Mouse (Mus musculus) cortical plate, adult 2 months (tissue): ENCODE measurements around the gene Rxfp2. TPM values are rescaled to one million over a fixed set of nuclear protein-coding genes. Genes with fewer than 3 reads are reported as not detected.

Experiments used
- H3K27ac ChIP-seq: fragments of 200-500 bp; 2 replicates; pipeline ENCODE4 v1.5.1; 2012; ENCODE audit warnings: low read length, control low read depth, inconsistent platforms; ENCODE audit not compliant: insufficient read depth
- H3K4me1 ChIP-seq: fragments of 200-500 bp; 2 replicates; pipeline ENCODE4 v1.6.1; 2011; ENCODE audit warnings: low read length; ENCODE audit not compliant: control insufficient read depth, insufficient read depth
- H3K4me3 ChIP-seq: fragments of 200-500 bp; 2 replicates; pipeline ENCODE4 v1.5.1; 2011; ENCODE audit warnings: mild to moderate bottlenecking, low read length, control low read depth; ENCODE audit not compliant: insufficient read depth
- CTCF ChIP-seq: fragments of 200-500 bp; IDR thresholded peaks from 2 replicates; pipeline ENCODE4 v1.5.1; 2011; ENCODE audit warnings: mild to moderate bottlenecking, control low read depth, low read length; ENCODE audit not compliant: insufficient read depth; ENCODE audit errors: extremely low read depth
- POLR2A ChIP-seq: fragments of 200-500 bp; IDR thresholded peaks from 2 replicates; pipeline ENCODE4 v1.6.1; 2011; ENCODE audit warnings: mild to moderate bottlenecking, low read length, control low read depth; ENCODE audit not compliant: insufficient read depth; ENCODE audit errors: extremely low read depth
- polyA plus RNA-seq: library from polyadenylated mRNA; depleted of rRNA; stranded (reverse); fragments of >200 nt; gene quantifications from 2 replicates; pipeline ENCODE4 v1.2.3, GENCODE M21; 2012; rRNA removed

Rxfp2 gene
- polyA plus RNA-seq, 1 experiment: 2.3 TPM

GRCm38 (mm10) chr5:150118124-150118454 is 99.6 kb downstream of the Rxfp2 start:
- Histone ChIP-seq H3K4me3 (peak overlapping the region; percentile 60; the same call in 1 of the 2 replicates), H3K27ac (no peak overlapping the region), H3K4me1 (peaks cover 4% of the 10 kb centered on the region)
- TF ChIP-seq CTCF (no peak), POLR2A (no peak)

GRCm38 (mm10) chr5:150118455-150119241 is 100.2 kb downstream of the Rxfp2 start, which contains the start of gene Fry:
Fry (plus strand) TSS chr5:150118645.
- TF ChIP-seq POLR2A (no peak), CTCF (no peak)
- peak within 1 kb of the TSS; percentile 60 for H3K4me3 ChIP-seq
- H3K4me1 ChIP-seq: peaks cover 4% of the 10 kb centered on the region
- no peak within 1 kb of the TSS for H3K27ac ChIP-seq

DNA sequence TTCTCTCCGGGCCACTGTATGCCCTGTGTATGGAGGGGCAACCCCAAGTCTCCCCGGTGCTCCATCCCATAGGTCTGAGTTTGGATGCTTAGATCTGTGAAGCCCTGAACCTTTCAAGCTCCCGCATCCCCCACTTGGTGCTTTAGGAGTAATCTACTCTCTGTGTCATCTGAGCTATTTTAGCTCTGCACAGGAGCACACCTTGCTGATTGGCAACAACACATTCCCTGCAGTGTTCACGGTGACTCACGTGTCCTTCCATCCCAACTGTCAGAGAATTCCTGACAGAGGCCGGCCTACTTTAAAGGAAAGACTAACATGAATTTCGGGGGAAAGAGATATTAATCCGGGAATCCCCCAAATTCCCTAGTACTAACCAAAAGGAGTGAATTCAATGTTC is 102.2 kb downstream of the Rxfp2 start:
- Histone ChIP-seq H3K4me3 (no peak overlapping the region), H3K27ac (no peak overlapping the region), H3K4me1 (peaks cover 4% of the 10 kb centered on the region)
- TF ChIP-seq POLR2A: no peak
- no peak for TF ChIP-seq CTCF

- peaks cover 4% of the 10 kb centered on the region for H3K4me1 ChIP-seq
- TF ChIP-seq CTCF (no peak), POLR2A (no peak)
- peak overlapping the region; percentile 41; the same call in 1 of the 2 replicates for H3K27ac ChIP-seq
- no peak overlapping the region for H3K4me3 ChIP-seq
These were observed 103.6 kb downstream of the Rxfp2 start for GRCm38 (mm10) chr5:150122095-150122494.

DNA sequence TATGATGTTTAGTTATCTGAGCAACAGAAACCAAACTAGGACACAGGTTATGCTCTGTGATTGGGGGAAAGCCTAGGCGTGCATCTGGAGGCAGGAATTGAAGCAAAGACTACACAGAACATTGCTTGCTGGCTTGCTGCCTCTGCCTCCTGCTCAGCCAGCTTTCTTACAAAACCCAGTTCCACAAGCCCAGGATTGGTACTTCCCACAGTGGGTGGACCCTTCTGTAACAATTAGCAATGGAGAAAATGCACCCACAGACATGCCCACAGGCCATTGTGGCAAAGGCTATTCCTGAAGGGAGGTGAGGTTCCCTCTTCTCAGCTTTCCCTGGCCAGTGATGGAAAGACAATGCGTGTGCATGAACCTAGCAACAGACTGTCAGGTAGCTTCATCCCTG is 104.1 kb downstream of the Rxfp2 start:
- H3K27ac ChIP-seq: peak overlapping the region; percentile 41; the same call in 1 of the 2 replicates
- TF ChIP-seq POLR2A: no peak
- TF ChIP-seq CTCF: no peak
- no peak overlapping the region for H3K4me3 ChIP-seq
- peaks cover 4% of the 10 kb centered on the region for H3K4me1 ChIP-seq

DNA sequence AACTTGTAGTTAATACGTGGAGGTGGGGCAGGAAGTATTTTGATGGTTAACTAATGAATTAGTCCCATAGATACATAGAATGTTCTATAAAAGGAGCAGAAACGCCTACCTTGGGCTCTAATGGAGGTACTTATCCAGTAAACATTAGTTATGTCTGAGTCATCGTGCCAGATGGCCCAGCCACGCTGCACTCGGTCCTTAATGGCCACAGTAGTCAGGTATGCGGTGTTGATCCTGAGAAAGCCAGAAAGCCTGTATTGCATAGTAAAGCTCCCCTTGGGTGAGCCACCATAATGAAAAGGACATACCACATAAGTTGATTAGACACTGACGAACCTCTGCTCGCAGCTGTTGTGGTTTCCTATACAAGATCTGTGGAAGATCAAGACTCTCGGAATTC is 107.4 kb downstream of the Rxfp2 start:
- Histone ChIP-seq H3K4me3 (no peak overlapping the region), H3K4me1 (peaks cover 13% of the 10 kb centered on the region), H3K27ac (no peak overlapping the region)
- no peak for TF ChIP-seq POLR2A
- TF ChIP-seq CTCF: no peak

- TF ChIP-seq POLR2A: no peak
- TF ChIP-seq CTCF: no peak
- H3K4me3 ChIP-seq: no peak overlapping the region
- H3K4me1 ChIP-seq: peaks cover 10% of the 10 kb centered on the region
- peak overlapping the region; percentile 62 for H3K27ac ChIP-seq
These were observed 110.0 kb downstream of the Rxfp2 start for GRCm38 (mm10) chr5:150128432-150128831.

GRCm38 (mm10) chr5:150130144-150130543 is 111.7 kb downstream of the Rxfp2 start:
- Histone ChIP-seq H3K27ac (0 out of 2 replicates have a peak overlapping the region, but pooled peaks have one; percentile 24), H3K4me1 (peaks cover 10% of the 10 kb centered on the region), H3K4me3 (no peak overlapping the region)
- no peak for TF ChIP-seq CTCF
- no peak for TF ChIP-seq POLR2A

GRCm38 (mm10) chr5:150131166-150131565 is 112.7 kb downstream of the Rxfp2 start:
- peaks cover 10% of the 10 kb centered on the region for H3K4me1 ChIP-seq
- no peak overlapping the region for H3K27ac ChIP-seq
- no peak overlapping the region for H3K4me3 ChIP-seq
- TF ChIP-seq CTCF: no peak
- no peak for TF ChIP-seq POLR2A

Other genes with a start within 250 kb of the Rxfp2 start
- gene Fry, start 100.0 kb downstream of the Rxfp2 start, polyA plus RNA-seq: 78.6 and 79.3 TPM in 2 replicates